Mouse (Mus musculus): ENCODE results near the gene Gm11938.
"Not testable (repeated sequence)": the region's sequence is repeated elsewhere in the genome, so short reads cannot be mapped to it uniquely, and the experiment has no call there.

Gm11938 gene

DNA sequence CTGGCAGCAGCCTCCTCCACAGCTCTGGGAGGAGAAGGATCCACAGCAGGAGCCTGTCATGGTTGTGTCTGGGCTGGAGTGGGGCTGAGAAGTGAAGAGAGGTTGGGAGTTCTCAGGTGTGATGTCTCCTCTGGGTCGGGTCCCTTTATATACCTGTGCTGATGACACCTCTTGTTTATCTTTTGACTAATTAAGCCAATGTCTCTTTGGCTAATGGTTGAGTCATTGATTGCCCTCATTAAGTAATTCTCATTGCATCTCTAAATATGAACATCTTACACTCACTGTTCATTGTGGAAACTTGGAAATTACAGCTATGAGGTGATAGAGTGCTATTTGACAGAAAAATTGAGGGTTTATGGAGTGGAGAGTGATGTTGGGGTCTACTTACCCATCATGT is at the start of gene Gm11938:
Gene Gm11938, minus strand, starts transcription at position 101 of the 400 bp plus-strand sequence.
- DNase-seq (ENCODE audit: low spot score in 2 of 2): not testable (repeated sequence)

DNA sequence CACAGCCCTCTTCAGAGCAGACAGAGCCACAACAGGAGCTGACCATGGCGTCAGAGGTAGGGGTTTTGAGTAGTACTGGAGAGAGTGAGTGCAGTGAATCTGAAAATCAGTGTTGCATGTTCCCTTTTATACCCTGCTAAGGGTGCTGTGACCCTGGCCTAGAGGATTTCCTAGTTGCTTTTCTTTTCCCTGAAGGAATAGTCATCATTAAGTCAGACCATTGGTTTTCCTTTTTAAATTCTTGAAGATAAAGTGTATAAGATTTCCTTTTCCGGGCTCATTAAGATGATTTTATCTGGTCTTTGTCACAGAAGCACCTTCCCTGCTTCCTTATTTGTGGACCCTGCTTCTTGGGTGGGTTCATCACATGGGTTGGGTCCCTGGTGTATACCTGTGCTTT is 47.0 kb upstream of the Gm11938 start, which contains the start of gene Gm11555:
Gene Gm11555, minus strand, starts transcription at position 101 of the 400 bp plus-strand sequence.
- no peak for DNase-seq (ENCODE audit: low spot score in 2 of 2)

DNA sequence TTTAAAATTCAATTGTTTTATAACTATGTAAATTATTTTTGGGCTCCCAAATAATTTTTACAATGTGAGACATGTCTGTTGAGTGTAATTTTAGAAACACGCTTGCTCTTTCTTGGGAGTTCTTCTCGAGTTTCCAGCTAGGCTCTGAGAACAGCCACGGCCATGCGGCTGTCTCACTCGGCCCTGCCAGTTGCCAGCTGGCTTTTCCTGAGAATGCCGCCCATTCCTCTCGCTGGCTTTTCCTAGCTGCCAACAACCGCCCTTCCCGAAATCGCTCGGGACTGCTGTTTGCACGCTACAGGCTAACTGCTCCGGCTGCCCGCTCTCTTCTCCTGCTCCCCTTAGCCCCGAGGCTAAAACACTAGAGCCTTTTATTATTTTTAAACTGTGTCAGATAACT is 43.3 kb upstream of the Gm11938 start:
- DNase-seq (ENCODE audit: low spot score in 2 of 2): no peak

DNA sequence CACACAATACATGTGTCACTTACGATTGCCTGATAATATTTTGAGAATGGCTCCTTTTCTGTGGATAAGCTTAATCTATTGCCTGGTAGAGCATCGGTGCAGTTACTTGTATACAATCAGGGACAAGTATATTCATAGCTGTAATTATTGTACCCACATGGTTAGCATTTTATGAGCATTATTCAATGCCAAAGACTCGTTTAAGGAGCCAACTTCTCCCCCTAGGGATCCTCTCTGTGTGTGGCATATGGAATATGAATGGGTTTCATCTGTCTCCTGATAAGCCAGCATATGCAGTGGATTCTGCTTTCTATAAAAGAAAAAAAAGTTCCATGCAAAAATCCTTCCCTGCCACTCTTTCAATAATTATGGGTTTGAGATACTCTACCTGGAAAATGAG is 41.2 kb upstream of the Gm11938 start:
- DNase-seq (ENCODE audit: low spot score in 2 of 2): no peak

DNA sequence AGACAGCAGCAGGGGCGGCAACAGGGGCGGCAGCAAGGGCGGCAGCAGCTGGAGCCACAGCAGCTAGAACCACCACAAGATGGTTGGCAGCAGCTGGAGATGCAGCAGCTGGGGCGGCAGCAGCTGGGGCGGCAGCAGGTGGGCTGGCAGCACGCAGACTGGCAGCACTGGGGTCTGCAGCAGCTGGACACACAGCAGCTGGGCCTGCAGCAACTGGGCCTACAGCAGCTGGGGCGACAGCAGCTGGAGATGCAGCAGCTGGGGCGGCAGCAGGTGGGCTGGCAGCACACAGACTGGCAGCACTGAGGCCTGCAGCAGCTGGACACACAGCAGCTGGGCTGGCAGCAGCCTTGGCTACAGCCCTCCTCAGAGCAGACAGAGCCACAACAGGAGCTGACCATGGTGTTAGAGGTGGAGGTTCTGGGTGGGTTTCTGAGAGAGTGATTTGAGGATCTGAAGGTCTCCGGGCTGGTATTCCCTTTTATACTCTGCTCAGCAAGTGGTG is 40.6 kb upstream of the Gm11938 start, which contains the start of gene Krtap4-7:
Gene Krtap4-7, minus strand, starts transcription at position 455 of the 505 bp plus-strand sequence.
- DNase-seq (ENCODE audit: low spot score in 2 of 2): not testable (repeated sequence)

DNA sequence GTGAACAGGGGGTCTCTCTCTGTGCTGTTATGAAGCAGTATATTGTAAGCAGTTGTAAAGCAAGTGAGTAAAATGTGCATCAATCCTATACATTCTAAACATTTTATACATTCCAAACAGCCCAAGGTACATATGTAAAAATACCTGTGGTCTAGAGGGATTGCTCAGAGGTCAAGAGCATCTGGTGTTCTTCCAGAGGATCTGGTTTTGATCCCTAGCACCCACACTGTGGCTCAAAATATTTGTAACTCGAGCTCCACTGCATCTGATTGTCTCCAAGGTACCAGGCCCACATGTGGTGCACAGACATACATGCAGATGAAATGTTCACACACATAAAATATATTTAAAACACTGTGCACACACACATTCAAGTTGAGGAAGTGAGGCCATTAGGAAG is 37.8 kb upstream of the Gm11938 start:
- no peak for DNase-seq (ENCODE audit: low spot score in 2 of 2)

DNA sequence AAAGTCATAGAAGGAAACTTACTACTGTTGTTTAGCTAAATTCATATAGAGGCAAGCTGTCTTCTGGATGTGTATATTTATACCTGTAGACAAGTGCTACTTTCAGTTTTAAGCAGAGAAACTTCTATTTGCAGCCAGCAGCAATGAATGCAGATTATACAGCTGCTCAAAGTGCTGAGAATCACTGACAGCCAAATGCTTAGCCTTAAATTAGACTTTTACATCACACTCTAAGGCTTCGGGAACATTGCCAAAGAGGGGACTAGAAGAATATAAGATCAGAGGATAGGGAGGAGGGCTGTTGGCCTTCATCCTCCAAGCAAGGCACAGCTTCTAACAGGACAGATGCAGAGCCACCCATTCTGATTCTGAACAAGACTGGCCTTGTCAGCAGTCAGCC is 34.0 kb upstream of the Gm11938 start:
- DNase-seq (ENCODE audit: low spot score in 2 of 2): no peak

DNA sequence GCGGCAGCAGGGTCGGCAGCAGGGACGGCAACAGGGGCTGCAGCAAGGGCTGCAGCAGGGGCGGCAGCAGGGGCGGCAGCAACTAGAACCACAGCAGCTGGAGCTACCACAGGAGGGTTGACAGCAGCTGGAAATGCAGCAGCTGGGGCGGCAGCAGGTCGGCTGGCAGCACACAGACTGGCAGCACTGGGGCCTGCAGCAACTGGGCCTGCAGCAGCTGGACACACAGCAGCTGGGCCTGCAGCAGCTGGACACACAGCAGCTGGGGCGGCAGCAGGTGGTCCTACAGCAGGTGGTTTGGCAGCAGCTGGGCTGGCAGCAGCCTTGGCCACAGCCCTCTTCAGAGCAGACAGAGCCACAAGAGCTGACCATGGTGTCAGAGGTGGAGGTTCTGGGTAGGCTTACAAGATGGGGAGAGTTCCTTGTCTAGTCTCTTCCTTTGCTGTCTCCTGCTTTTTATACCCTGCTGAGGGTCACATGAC is 31.6 kb upstream of the Gm11938 start, which contains the start of gene Krtap4-2:
Gene Krtap4-2, minus strand, starts transcription at position 432 of the 482 bp plus-strand sequence.
- DNase-seq (ENCODE audit: low spot score in 2 of 2): no peak

DNA sequence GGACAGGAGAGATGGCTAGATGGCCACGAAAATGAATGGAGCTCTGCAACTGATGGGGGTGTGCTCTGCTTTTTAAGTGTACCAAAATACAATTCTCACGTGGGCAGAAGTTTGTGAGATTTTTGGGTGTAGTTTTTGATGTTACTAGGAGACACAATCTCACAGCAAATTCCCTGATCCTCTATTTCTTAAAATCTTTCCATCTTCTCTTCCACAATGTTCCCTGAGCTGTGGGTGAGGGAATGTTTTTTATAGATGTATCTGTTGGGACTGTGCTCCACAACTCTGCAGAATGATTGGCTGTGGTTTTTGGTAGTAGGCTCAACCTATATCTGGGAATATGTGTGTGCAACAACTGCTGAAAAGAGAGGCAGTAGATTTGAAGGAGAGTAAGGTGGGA is 30.2 kb upstream of the Gm11938 start:
- no peak for DNase-seq (ENCODE audit: low spot score in 2 of 2)

DNA sequence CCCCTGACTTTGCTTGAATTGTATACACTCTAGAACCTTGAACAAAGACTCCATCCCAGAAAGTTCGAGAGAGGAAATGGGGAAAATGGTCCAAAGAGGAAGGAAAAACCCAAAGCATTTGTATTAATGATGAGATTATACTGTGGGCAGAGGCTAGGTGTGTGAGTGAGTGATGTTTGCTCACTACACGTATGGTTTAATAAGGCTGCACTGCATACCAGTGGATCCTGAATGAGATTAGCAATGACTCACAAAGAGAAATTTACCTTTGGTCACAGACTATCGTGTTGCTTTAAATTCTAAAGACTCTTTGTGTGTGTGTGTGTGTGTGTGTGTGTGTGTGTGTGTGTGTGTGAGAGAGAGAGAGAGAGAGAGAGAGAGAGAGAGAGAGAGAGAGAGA is 27.8 kb upstream of the Gm11938 start:
- no peak for DNase-seq (ENCODE audit: low spot score in 2 of 2)

DNA sequence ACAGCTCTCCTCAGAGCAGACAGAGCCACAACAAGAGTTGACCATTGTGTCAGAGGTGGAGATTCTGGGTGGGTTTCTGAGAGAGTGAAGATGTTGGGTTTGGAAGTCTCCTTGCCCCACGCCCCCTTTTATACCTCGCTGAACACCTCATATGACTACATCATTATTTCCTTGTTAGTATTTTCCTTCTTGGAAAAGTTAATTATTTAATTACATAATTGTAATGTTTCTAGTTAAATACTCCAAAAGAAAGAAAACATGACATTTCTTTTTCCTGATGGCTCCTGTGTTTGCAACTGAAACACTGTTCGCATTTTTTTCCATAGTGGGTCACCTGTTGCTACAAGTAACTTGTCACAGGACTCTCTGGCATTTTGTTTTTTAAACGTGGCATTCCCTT is 25.0 kb upstream of the Gm11938 start, which contains the start of gene Krtap4-1:
Gene Krtap4-1, minus strand, starts transcription at position 101 of the 400 bp plus-strand sequence.
- no peak for DNase-seq (ENCODE audit: low spot score in 2 of 2)

DNA sequence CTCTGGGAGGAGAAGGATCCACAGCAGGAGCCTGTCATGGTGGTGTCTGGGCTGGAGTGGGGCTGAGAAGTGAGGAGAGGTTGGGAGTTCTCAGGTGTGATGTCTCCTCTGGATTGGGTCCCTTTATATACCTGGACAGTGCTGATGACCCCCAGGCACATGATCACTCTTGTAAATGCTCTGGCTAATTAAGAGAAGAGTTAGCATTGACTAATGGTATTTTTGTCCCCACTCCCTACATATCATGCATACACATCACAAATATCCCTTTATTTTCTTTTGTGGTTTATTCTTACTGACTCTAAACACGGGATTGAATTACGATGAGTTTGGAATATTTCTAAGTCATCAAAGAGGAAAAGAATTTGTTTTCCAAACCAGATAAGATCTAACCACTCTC is 17.2 kb upstream of the Gm11938 start, which contains the start of gene Gm11562:
Gene Gm11562, minus strand, starts transcription at position 101 of the 400 bp plus-strand sequence.
- no peak for DNase-seq (ENCODE audit: low spot score in 2 of 2)

DNA sequence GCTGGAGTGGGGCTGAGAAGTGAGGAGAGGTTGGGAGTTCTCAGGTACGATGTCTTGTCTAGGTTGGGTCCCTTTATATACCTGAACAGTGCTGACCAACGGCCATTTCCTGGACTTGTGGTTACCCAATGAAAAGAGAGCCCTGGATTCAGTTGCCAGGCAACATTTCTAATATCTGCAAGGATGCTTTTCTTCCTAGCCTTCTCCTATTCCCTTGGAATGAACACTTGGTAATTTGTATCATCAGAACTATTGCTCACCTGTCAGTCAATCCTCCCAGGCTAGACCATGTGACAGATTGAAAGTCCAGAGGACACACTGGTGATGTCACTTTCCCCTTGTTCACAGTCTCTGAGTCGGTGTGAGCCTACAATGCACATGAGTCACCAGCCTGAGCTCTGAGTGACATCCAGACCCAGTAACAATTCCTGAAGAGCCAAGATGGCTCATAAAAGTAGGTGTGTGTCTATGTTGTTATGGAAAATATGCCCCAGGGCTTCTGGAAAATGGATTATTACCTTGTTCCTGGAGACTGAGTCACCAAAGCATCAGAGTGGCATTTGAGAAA is 11.8 kb upstream of the Gm11938 start, which contains the start of gene Krtap2-4:
Gene Krtap2-4, minus strand, starts transcription at position 51 of the 568 bp plus-strand sequence.
- no peak for DNase-seq (ENCODE audit: low spot score in 2 of 2)

DNA sequence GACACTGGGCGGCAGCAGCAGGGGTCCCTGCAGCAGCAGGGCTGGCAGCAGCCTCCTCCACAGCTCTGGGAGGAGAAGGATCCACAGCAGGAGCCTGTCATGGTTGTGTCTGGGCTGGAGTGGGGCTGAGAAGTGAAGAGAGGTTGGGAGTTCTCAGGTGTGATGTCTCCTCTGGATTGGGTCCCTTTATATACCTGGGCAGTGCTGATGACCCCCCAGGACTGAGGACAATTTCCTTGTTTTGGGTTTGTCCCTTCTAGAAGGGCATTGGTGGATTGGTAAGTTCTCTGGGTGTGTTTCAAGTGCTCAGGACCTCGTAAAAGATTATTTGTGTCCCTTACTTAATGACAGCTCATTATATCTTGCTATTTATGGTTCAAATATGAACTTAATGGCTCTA is 7.0 kb upstream of the Gm11938 start, which contains the start of gene Gm11937:
Gene Gm11937, minus strand, starts transcription at position 101 of the 400 bp plus-strand sequence.
- DNase-seq (ENCODE audit: low spot score in 2 of 2): not testable (repeated sequence)

DNA sequence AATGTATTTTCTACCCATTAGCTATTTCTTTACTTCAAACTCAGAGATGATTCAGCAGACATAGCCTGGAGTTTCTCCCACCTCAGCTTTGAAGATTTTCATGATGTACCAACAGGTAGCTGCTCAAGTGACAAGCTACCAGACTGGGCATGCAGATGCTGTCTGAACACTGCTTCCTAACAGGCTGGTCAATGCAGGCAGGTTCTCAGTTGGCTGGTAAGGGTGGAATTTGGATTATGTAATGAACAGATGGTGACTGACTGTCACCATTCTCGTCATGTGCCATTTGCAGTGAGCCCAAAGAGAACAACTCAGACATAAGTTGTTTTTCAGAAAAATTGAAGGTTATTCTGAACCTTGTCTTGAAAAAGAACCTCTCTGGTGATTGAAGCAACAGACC is 6.0 kb upstream of the Gm11938 start:
- DNase-seq (ENCODE audit: low spot score in 2 of 2): no peak

DNA sequence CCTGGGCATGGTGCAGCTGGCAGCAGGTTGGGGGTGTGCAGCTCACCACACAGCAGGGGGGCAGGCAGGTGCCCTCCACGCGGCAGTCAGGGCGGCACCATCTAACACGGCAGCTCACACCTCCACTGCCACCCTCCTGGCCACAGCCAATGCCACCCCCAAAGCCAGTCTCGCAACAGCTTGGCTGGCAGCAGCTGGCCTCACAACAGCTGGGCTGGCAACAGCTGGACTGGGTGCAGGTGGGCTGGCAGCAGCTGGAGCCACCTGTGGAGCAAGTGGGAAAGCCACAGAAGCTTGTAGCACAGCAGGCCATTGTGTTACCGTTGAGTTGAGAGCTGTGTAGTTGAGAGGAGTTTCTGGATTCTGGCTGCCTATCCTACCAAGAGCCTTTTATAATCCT is 5.4 kb downstream of the Gm11938 start, which contains the start of gene Krtap9-3:
Gene Krtap9-3, minus strand, starts transcription at position 364 of the 400 bp plus-strand sequence.
- not testable (repeated sequence) for DNase-seq (ENCODE audit: low spot score in 2 of 2)

DNA sequence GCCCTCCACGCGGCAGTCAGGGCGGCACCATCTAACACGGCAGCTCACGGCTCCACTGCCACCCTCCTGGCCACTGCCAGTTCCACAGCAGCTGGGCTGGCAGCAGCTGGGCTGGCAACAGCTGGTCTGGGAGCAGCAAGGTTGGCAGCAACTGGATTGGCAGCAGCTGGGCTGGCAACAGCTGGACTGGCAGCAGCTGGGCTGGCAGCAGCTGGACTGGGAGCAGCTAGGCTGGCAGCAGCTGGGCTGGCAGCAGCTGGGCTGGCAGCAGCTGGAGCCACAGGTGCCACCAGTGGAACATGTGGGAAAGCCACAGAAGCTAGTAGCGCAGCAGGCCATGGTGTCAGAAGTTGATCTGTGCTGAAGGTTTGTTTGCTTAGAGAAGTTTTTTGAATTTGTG is 12.1 kb downstream of the Gm11938 start, which contains the start of gene Krtap1-3:
Gene Krtap1-3, minus strand, starts transcription at position 359 of the 400 bp plus-strand sequence.
- DNase-seq (ENCODE audit: low spot score in 2 of 2): no peak

DNA sequence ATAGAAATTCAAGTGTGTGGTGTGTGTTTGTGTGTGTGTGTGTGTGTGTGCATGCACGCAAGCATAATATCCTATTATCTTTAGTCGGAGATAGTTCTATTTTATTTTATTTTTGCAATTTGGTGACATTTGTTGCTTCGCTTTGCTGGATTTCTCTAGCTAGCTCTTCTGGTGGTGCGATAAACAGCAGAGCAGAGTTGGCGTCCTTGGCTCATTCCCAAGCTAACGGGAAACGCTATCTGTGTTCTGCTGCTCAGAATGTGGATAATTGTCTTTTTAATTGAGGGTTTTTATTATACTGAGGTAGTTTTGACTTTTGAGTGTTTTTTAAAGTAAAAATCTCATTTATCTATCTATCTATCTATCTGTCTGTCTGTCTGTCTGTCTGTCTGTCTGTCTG is 18.0 kb downstream of the Gm11938 start:
- DNase-seq (ENCODE audit: low spot score in 2 of 2): no peak

DNA sequence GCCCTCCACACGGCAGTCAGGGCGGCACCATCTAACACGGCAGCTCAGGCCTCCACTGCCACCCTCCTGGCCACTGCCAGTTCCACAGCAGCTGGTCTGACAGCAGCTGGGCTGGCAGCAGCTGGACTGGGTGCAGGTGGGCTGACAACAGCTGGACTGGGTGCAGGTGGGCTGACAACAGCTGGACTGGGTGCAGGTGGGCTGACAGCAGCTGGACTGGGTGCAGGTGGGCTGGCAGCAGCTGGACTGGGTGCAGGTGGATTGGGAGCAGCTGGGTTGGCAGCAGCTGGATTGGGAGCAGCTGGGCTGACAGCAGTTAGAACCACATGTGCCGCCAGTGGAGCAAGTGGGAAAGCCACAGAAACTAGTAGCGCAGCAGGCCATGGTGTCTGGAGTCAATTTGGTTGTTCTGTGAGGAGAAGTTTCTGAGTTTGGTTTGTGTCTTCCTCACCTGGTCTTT is 19.8 kb downstream of the Gm11938 start, which contains the start of gene Krtap1-4:
Gene Krtap1-4, minus strand, starts transcription at position 410 of the 460 bp plus-strand sequence.
- no peak for DNase-seq (ENCODE audit: low spot score in 2 of 2)

DNA sequence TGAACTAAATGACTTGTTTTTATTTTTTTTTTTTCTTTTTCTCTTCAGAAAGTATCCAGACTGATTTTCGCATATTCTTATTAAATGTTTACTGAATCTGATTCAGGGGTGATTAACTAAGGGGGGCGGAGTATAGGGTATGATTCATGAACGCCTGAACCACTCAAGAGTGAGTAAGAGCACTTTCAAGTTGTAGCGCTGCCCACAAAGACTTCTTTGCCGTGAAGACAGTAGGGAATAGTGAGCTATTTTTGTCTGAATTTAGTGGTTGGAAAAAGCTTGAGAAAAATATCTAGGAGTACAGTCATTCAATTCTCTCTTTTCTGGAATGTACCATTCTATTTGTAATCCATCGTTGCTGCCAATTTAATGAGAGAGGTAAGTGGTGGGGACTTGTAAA is 21.5 kb downstream of the Gm11938 start:
- no peak for DNase-seq (ENCODE audit: low spot score in 2 of 2)

DNA sequence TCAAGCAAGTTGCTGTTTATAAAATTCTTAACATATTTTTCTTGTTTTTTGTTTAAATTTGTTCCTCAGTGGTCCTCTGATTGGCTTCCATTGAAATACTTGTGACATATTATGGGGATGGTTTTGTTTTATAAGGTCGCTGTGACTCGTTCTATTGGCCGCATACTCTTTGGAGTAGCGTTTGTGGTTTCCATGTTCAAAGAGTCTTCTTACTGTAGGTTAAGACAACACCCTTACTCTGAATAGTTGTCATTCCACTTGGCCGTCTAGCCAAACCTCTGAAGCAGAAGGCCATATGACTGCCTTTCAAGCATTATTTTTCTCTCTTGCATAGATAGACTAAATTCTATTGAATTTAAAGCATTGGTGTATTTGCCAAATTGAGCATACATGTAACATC is 22.1 kb downstream of the Gm11938 start:
- DNase-seq (ENCODE audit: low spot score in 2 of 2): no peak

DNA sequence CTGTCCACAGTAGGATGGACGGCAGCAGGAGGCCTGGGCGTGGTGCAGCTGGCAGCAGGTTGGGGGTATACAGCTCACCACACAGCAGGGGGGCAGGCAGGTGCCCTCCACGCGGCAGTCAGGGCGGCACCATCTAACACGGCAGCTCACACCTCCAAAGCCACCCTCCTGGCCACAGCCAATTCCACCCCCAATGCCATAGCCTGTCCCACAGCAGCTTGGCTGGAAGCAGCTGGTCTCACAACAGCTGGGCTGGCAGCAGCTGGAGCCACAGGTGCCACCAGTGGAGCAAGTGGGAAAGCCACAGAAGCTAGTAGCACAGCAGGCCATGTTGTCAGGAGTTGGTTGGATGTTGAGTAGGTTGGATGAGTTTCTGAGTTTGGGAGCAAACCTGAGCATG is 22.5 kb downstream of the Gm11938 start, which contains the start of gene Krtap1-5:
Gene Krtap1-5, minus strand, starts transcription at position 381 of the 400 bp plus-strand sequence.
- DNase-seq (ENCODE audit: low spot score in 2 of 2): no peak

DNA sequence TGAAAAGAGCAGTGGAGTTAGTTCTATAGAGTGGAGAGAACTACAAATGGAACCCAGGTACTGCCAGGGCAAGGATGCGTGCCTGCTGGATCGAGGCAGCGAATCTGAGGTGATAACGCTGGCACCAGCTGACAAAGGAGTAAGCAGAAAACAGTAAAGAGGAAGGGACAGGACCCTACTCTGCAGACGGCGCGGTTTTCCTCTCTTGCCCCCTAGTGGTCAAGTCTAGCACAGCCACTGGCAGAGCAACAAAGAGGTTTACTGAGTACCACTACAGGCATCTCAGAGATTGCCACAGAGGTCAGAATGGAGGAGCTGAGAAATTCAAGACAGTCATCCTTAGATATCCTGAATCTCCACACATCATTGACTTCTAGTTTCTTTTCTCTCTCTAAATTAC is 29.0 kb downstream of the Gm11938 start:
- peak; percentile 25 to 78 for DNase-seq (ENCODE audit: low spot score in 2 of 2)
